Mouse (Mus musculus): Measurements from ENCODE around the gene Kcnb1. TPM values are rescaled to one million over a fixed set of nuclear protein-coding genes. Genes with fewer than 3 reads are reported as not detected.

Gene Kcnb1
- total RNA-seq (2022): 100 to 1,000 TPM in 2 of 4 experiments, 10 to 100 TPM in 2; 90.7 to 118 (median 104) TPM

GRCm38 (mm10) chr2:167190076-167190399 is at the start of gene Kcnb1:
Gene Kcnb1, minus strand, starts transcription at chr2:167190155.
- peak; percentile 48 to 81 for DNase-seq (ENCODE audit: low spot score in 2 of 2)

GRCm38 (mm10) chr2:167239262-167239661 is 49.3 kb upstream of the Kcnb1 start:
- DNase-seq (ENCODE audit: low spot score in 2 of 2): no peak

GRCm38 (mm10) chr2:167237224-167237623 is 47.3 kb upstream of the Kcnb1 start:
- DNase-seq (ENCODE audit: low spot score in 2 of 2): no peak

- DNase-seq (ENCODE audit: low spot score in 2 of 2): no peak
Measured at GRCm38 (mm10) chr2:167236174-167236573, 46.2 kb upstream of the Kcnb1 start.

DNA sequence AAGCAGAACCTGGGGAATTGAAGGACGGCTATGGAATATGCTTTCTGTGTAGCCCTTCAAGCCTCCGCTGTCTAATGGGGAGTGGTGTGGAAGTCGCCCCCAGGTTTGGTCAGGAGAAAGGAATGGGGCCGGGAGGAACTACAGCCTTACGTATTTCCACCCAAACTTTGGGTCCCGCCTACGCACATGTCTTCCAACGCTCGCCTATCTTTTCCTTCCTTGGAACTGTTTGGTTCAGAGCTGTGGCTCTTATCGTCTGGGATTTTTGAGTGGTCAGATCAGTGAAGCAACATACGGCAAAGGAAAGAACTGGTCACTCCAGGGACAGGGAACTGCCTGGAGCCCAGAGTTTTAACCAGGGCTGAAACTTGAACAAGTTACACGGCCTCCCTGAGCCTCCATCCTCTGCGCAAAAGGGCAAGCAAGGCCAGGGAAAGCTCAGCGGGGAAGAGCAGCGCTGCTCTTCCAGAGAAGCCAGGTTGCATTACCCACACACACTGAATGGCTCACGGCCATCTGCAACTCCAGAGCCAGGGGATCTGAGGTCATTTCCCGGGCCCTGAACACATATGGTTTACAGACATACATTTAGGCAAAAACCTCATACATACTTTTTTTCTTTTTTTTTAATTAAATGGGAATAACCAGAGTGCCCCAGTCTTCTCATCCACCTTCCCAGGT is 45.5 kb upstream of the Kcnb1 start:
- no peak for DNase-seq (ENCODE audit: low spot score in 2 of 2)

- DNase-seq (ENCODE audit: low spot score in 2 of 2): no peak
Measured at GRCm38 (mm10) chr2:167233771-167234170, 43.8 kb upstream of the Kcnb1 start.

DNA sequence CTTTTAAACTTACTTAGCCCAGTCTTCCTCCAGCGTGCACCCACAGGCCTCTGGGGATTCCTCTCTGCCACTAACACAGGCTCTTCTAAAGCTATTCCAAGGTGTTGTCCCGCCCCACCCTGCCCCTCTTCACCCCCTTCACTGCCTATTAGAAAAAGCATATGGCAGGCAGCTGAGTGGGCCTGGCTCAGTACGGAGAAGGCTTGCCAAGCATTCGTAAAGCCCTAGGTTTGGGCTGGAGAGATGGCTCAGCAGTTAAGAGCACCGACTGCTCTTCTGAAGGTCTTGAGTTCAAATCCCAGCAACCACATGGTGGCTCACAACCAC is 43.0 kb upstream of the Kcnb1 start:
- no peak for DNase-seq (ENCODE audit: low spot score in 2 of 2)

- no peak for DNase-seq (ENCODE audit: low spot score in 2 of 2)
Measured at GRCm38 (mm10) chr2:167232132-167233008, 42.4 kb upstream of the Kcnb1 start.

DNA sequence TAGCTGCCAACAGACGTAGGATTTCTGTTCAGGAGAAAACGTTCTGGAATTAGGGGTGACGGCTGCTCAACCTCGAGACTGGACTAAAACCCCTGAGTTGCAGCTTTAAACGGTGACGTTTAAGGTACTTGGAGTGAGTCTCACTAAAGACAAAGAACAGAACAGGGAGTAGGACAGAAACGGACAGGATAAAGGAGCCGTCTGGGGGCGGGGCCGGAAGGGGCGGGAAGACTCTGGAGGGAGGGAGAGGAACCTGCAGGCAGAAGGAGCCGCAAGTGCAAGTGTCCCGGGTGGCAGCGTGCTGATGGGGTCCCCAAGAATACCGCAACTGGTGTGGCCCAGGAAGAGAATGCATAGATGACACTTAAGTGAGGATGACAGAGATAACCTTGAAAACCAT is 40.6 kb upstream of the Kcnb1 start:
- DNase-seq (ENCODE audit: low spot score in 2 of 2): no peak

DNA sequence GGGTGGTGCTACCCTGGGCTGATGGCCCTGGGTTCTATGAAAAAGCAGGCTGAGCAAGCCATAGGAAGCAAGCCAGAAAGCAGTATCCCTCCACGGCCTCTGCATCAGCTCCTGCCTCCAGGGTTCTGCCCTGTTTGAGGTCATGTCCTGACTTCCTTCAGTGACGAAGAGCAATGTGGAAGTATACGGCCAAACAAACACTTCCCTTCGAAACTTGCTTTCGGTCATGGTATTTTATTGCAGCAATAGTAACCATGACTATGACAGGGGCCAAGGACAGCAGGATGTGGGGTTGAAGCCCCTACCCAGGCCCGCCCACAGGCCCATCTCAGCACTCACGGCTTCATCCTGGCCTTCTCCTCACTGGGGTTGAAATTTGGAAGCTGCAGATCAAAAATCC is 35.0 kb upstream of the Kcnb1 start:
- no peak for DNase-seq (ENCODE audit: low spot score in 2 of 2)

DNA sequence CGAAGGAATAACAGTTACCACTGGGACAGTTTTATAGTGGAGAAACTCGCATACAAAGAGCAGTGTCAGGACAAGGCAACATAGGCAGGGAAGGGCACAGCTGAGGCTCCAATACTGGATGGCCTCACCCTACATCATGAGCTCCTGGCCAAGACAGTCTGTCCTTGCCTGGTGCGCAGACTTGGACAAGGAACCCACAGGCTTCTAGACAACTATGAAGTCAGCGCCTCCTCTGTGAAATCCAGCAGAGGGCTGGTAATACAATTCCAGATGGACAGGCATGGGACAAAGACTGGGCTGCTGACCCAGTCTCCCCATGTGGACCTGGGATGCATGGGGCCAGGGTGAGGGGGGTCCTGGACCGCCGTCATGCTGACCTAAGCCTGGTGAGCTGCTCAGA is 34.2 kb upstream of the Kcnb1 start:
- DNase-seq (ENCODE audit: low spot score in 2 of 2): no peak

- peak; percentile 58 to 66 for DNase-seq (ENCODE audit: low spot score in 2 of 2)
Measured at GRCm38 (mm10) chr2:167222152-167222551, 32.2 kb upstream of the Kcnb1 start.

DNA sequence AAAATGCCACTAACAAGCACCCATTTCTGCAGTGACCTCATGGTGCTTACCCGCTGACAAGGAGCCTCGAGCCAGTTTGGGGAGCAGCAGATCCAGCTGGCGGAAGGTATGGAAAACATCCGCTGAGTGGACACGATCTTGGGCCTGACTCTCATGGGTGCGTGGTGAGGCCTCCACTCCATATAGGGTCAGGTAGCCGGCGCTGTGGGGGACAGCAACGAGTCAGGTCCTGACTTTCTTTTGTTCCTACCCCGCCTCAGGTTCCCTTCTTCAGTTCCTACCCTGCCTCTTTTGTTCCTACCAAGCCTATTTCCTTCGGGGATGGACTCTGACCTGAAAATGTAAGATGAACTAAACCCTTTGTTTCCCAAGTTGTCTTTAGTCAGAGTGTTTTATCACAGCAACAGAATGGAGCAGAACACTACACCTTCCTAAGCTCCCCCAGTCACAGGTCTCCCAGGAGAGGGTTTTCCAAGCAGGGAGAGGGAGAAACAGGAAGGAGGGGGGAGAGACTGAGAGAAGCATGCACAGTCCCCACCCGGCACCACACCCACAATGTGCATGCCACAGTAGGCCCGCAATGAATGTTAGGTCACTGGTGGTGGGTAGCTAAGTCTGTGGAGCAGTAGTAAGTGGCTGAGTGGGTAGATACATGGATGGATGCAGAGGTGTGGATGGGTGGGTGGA is 31.3 kb upstream of the Kcnb1 start:
- DNase-seq (ENCODE audit: low spot score in 2 of 2): no peak

DNA sequence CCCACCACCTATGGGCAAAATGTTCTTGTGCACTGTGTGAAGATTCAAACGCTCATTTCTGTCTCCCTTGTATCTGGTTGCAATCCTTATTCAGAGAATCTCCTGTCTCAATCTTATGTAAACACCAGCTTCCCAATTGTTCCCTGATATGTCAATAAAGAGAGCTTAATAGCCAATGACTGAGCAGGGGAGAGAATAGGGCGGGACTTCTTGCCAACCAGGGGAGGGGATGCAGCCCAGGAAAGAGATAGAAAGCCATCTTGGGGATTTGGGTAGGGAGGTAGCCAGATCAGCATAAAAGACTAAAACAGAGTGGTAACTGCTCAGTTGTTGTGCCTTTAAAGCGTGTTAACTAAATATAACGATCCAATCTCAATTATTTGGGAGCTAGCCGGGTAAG is 30.8 kb upstream of the Kcnb1 start:
- DNase-seq (ENCODE audit: low spot score in 2 of 2): no peak

DNA sequence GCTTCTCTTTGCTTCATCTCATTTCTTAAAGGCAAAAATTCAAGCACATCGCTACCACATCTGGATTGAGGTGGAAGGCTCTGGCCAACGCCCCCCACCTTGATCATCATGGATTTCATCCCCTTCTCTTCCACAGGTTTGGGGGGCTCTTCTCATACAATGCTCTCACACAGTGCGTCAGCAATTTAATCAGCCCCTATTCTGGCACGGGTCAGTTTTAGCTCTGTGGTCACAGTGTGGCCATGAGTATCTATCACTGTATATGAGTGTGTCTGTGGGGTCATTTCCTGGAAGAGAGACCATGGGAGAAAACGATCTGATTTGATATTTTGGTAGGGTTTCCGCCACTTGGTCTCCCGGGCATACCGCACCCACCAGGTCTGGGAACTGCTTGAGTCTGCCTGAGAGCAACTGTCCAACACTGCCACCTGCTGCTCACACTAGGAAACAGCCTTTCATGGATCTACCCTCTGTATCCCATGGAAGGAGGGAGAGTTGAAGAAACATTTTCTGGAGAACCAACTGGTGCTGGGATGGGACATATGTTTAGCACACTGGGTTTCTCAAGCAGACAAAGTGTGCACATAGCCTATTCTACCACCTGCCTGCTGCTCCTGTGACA is 29.3 kb upstream of the Kcnb1 start:
- peak; percentile 84 to 92 for DNase-seq (ENCODE audit: low spot score in 2 of 2)

- DNase-seq (ENCODE audit: low spot score in 2 of 2): no peak
Measured at GRCm38 (mm10) chr2:167213666-167214065, 23.7 kb upstream of the Kcnb1 start.

GRCm38 (mm10) chr2:167213076-167213475 is 23.1 kb upstream of the Kcnb1 start:
- DNase-seq (ENCODE audit: low spot score in 2 of 2): no peak

DNA sequence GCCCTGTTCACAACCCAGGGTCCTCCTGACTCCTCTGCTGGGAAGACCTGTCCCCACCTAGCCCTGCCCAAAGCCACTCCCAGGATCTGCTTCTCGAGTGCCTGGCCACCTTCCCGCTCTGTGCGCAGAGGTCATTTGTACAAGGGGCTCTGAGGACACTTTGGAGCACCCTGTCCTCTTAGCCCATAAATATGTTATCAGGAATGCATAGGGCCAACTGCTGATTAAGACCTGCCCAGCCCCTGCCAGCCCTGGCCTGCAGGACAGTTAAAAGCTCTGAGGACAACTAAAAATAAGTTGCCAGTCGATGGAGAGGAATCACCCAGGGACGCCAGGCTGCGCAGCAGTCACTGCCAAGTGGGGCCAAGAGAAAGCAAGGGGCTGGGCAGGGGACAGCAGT is 22.6 kb upstream of the Kcnb1 start:
- DNase-seq (ENCODE audit: low spot score in 2 of 2): no peak

- DNase-seq (ENCODE audit: low spot score in 2 of 2): no peak
Measured at GRCm38 (mm10) chr2:167212089-167212488, 22.1 kb upstream of the Kcnb1 start.

GRCm38 (mm10) chr2:167209900-167210299 is 19.9 kb upstream of the Kcnb1 start:
- no peak for DNase-seq (ENCODE audit: low spot score in 2 of 2)

- DNase-seq (ENCODE audit: low spot score in 2 of 2): no peak
Measured at GRCm38 (mm10) chr2:167208984-167209383, 19.0 kb upstream of the Kcnb1 start.

All from layer of hippocampus, adult 8-10 months (tissue).